Mouse (Mus musculus) kidney, embryonic 16.5 days (tissue): ENCODE data around the gene Tubb5. TPM values are rescaled to one million over a fixed set of nuclear protein-coding genes. Genes with fewer than 3 reads are reported as not detected.

ENCODE experiments used
- ATAC-seq: fragments of 200-750 bp; cut with Nextera tagmentation; 2 replicates; pipeline ENCODE4 v1.8.0; 2017; ENCODE audit warnings: moderate TSS enrichment; ENCODE audit not compliant: low FRiP score, low TSS enrichment
- H3K27ac ChIP-seq: fragments of 300-500 bp; sonication (generic); 2 replicates; pipeline ENCODE4 v1.5.1; 2014; ENCODE audit warnings: low read length
- H3K27me3 ChIP-seq: fragments of 300-500 bp; sonication (generic); 2 replicates; pipeline ENCODE4 v1.6.1; 2014; ENCODE audit warnings: low read length, control low read depth, mixed read lengths; ENCODE audit not compliant: insufficient read depth
- H3K36me3 ChIP-seq: fragments of 300-500 bp; sonication (generic); 2 replicates; pipeline ENCODE4 v1.6.1; 2014; ENCODE audit warnings: low read length, control low read depth, mixed read lengths; ENCODE audit not compliant: insufficient read depth
- H3K4me1 ChIP-seq: fragments of 300-500 bp; sonication (generic); 2 replicates; pipeline ENCODE4 v1.6.1; 2014; ENCODE audit warnings: low read length, control low read depth, mixed read lengths; ENCODE audit not compliant: insufficient read depth
- H3K4me2 ChIP-seq: fragments of 300-500 bp; sonication (generic); replicated peaks from 2 replicates; pipeline ENCODE4 v1.6.1; 2014; ENCODE audit warnings: low read depth, low read length
- H3K4me3 ChIP-seq: fragments of 300-500 bp; sonication (generic); 2 replicates; pipeline ENCODE4 v1.5.1; 2014; ENCODE audit warnings: mild to moderate bottlenecking, low read length
- H3K9ac ChIP-seq: fragments of 300-500 bp; sonication (generic); replicated peaks from 2 replicates; pipeline ENCODE4 v1.6.1; 2014; ENCODE audit warnings: low read length
- H3K9me3 ChIP-seq: fragments of 300-500 bp; sonication (generic); 2 replicates; pipeline ENCODE4 v1.6.1; 2016; ENCODE audit warnings: low read length, control low read depth
- whole genome bisulfite sequencing: fragments of 180-500 bp; shearing (Covaris S2); extraction: QIAGEN DNeasy Blood & Tissue Kit; methylation state at CpG from one replicate; pipeline ENCODE4 v1.1.7; 2014; 5-methylcytosine and 5-hydroxymethylcytosine counted together
- polyA plus RNA-seq: library from polyadenylated mRNA; unstranded; fragments of >200 nt; fragmentation: Nextera tagmentation; extraction: Ambion mirVana; gene quantifications from 2 replicates; pipeline ENCODE4 v1.2.1, GENCODE M21; 2015

Tubb5 gene
- polyA plus RNA-seq, 1 experiment from 2014 or later, result 905 TPM

GRCm38 (mm10) chr17:35809395-35809794, 28.7 kb downstream of the Tubb5 start:
- ATAC-seq, result no peak
- Histone ChIP-seq H3K27me3 (no peaks in the 10 kb centered on the region), H3K27ac (no peak overlapping the region), H3K36me3 (no peaks in the 10 kb centered on the region), H3K4me3 (no peak overlapping the region), H3K9me3 (no peaks in the 10 kb centered on the region), H3K4me2 (no peak overlapping the region), H3K4me1 (peaks cover 14% of the 10 kb centered on the region), H3K9ac (no peak overlapping the region)
- WGBS, result 88% methylated on average over 11 of the region's 11 CpGs

GRCm38 (mm10) chr17:35808073-35808472, 30.0 kb downstream of the Tubb5 start:
- Histone ChIP-seq H3K27me3 (no peaks in the 10 kb centered on the region), H3K4me3 (no peak overlapping the region), H3K4me2 (no peak overlapping the region), H3K36me3 (no peaks in the 10 kb centered on the region), H3K27ac (no peak overlapping the region), H3K4me1 (peaks cover 6% of the 10 kb centered on the region), H3K9ac (no peak overlapping the region), H3K9me3 (no peaks in the 10 kb centered on the region)
- 71% methylated on average over 9 of the region's 9 CpGs for WGBS
- ATAC-seq, result no peak

GRCm38 (mm10) chr17:35803858-35804399, 34.2 kb downstream of the Tubb5 start:
- ATAC-seq, result no peak
- no peak overlapping the region for H3K4me3 ChIP-seq
- no peak overlapping the region for H3K27ac ChIP-seq
- no peaks in the 10 kb centered on the region for H3K36me3 ChIP-seq
- H3K4me1 ChIP-seq, result 0 out of 2 replicates have a peak, but pooled peaks cover 7% of the 10 kb centered on the region
- WGBS, result 73% methylated on average over 4 of the region's 4 CpGs
- no peaks in the 10 kb centered on the region for H3K9me3 ChIP-seq
- no peak overlapping the region for H3K9ac ChIP-seq
- no peaks in the 10 kb centered on the region for H3K27me3 ChIP-seq
- no peak overlapping the region for H3K4me2 ChIP-seq

- H3K27me3 ChIP-seq, result no peaks in the 10 kb centered on the region
- ATAC-seq, result no peak
These were observed 35.1 kb downstream of the Tubb5 start for GRCm38 (mm10) chr17:35803020-35803419.

GRCm38 (mm10) chr17:35800905-35801304, 37.2 kb downstream of the Tubb5 start:
- WGBS, result 73% methylated on average over 2 of the region's 2 CpGs
- Histone ChIP-seq H3K4me3 (no peak overlapping the region), H3K36me3 (no peaks in the 10 kb centered on the region), H3K4me2 (no peak overlapping the region), H3K27ac (no peak overlapping the region), H3K9me3 (peaks cover 3% of the 10 kb centered on the region; the same call in 1 of the 2 replicates), H3K4me1 (0 out of 2 replicates have a peak, but pooled peaks cover 7% of the 10 kb centered on the region), H3K9ac (no peak overlapping the region), H3K27me3 (no peaks in the 10 kb centered on the region)
- no peak for ATAC-seq

More at GRCm38 (mm10) chr17:35803020-35803419, 35.1 kb downstream of the Tubb5 start:
- Histone ChIP-seq H3K9ac (no peak overlapping the region), H3K4me1 (0 out of 2 replicates have a peak, but pooled peaks cover 7% of the 10 kb centered on the region), H3K4me3 (no peak overlapping the region), H3K36me3 (no peaks in the 10 kb centered on the region), H3K4me2 (no peak overlapping the region), H3K9me3 (peaks cover 3% of the 10 kb centered on the region; the same call in 1 of the 2 replicates), H3K27ac (no peak overlapping the region)
- WGBS, result 53% methylated on average over 6 of the region's 6 CpGs

GRCm38 (mm10) chr17:35796835-35797234, 41.3 kb downstream of the Tubb5 start:
- H3K36me3 ChIP-seq, result no peaks in the 10 kb centered on the region
- H3K4me3 ChIP-seq, result no peak overlapping the region
- H3K27me3 ChIP-seq, result no peaks in the 10 kb centered on the region
- H3K4me2 ChIP-seq, result no peak overlapping the region
- H3K4me1 ChIP-seq, result 0 out of 2 replicates have a peak, but pooled peaks cover under 1% of the 10 kb centered on the region
- H3K9me3 ChIP-seq, result peaks cover 3% of the 10 kb centered on the region; the same call in 1 of the 2 replicates
- ATAC-seq, result no peak
- H3K9ac ChIP-seq, result no peak overlapping the region
- WGBS, result 75% methylated on average over 5 of the region's 5 CpGs
- no peak overlapping the region for H3K27ac ChIP-seq

GRCm38 (mm10) chr17:35795656-35796055, 42.5 kb downstream of the Tubb5 start:
- H3K27ac ChIP-seq, result no peak overlapping the region
- H3K4me3 ChIP-seq, result no peak overlapping the region
- whole genome bisulfite sequencing, result 76% methylated on average over 6 of the region's 6 CpGs
- no peak overlapping the region for H3K9ac ChIP-seq
- H3K9me3 ChIP-seq, result peaks cover 3% of the 10 kb centered on the region; the same call in 1 of the 2 replicates
- ATAC-seq, result no peak
- no peaks in the 10 kb centered on the region for H3K36me3 ChIP-seq
- no peak overlapping the region for H3K4me2 ChIP-seq
- H3K4me1 ChIP-seq, result no peaks in the 10 kb centered on the region
- no peaks in the 10 kb centered on the region for H3K27me3 ChIP-seq

GRCm38 (mm10) chr17:35795099-35795498, 43.0 kb downstream of the Tubb5 start:
- 53% methylated on average over 2 of the region's 2 CpGs for WGBS
- ATAC-seq, result no peak
- Histone ChIP-seq H3K27me3 (no peaks in the 10 kb centered on the region), H3K36me3 (no peaks in the 10 kb centered on the region), H3K4me2 (no peak overlapping the region), H3K4me1 (no peaks in the 10 kb centered on the region), H3K9me3 (peaks cover 3% of the 10 kb centered on the region; the same call in 1 of the 2 replicates), H3K4me3 (no peak overlapping the region), H3K9ac (no peak overlapping the region), H3K27ac (no peak overlapping the region)

GRCm38 (mm10) chr17:35792837-35793236, 45.3 kb downstream of the Tubb5 start:
- H3K36me3 ChIP-seq, result no peaks in the 10 kb centered on the region
- no peak overlapping the region for H3K4me2 ChIP-seq
- ATAC-seq, result no peak
- 78% methylated on average over 2 of the region's 2 CpGs for WGBS
- no peak overlapping the region for H3K27ac ChIP-seq
- no peaks in the 10 kb centered on the region for H3K4me1 ChIP-seq
- no peak overlapping the region for H3K4me3 ChIP-seq
- no peaks in the 10 kb centered on the region for H3K27me3 ChIP-seq
- no peaks in the 10 kb centered on the region for H3K9me3 ChIP-seq
- no peak overlapping the region for H3K9ac ChIP-seq

- WGBS, result 86% methylated on average over 4 of the region's 4 CpGs
- no peak for ATAC-seq
- no peaks in the 10 kb centered on the region for H3K27me3 ChIP-seq
- H3K27ac ChIP-seq, result no peak overlapping the region
- no peak overlapping the region for H3K4me3 ChIP-seq
- no peaks in the 10 kb centered on the region for H3K36me3 ChIP-seq
- H3K9me3 ChIP-seq, result no peaks in the 10 kb centered on the region
- no peaks in the 10 kb centered on the region for H3K4me1 ChIP-seq
- no peak overlapping the region for H3K4me2 ChIP-seq
- H3K9ac ChIP-seq, result no peak overlapping the region
These were observed 47.2 kb downstream of the Tubb5 start for GRCm38 (mm10) chr17:35790933-35791332.
